Mouse (Mus musculus) left cerebral cortex, adult 9 months (tissue): ENCODE data around the gene Map2k5.

ENCODE experiments used
- DNase-seq, 2 experiments: peaks; one replicate each; pipeline ENCODE4 v3.0.0; 2022; ENCODE audit warnings: low spot score in 2 of 2

Gene Map2k5

GRCm38 (mm10) chr9:63341761-63342160 lies 35.9 kb downstream of the Map2k5 start:
- DNase-seq: no peak

GRCm38 (mm10) chr9:63339256-63339655 lies 38.4 kb downstream of the Map2k5 start:
- no peak for DNase-seq

- DNase-seq: no peak
Observed at GRCm38 (mm10) chr9:63338716-63339115, 39.0 kb downstream of the Map2k5 start.

GRCm38 (mm10) chr9:63335816-63336215 lies 41.9 kb downstream of the Map2k5 start:
- DNase-seq: no peak

- DNase-seq: no peak
Observed at GRCm38 (mm10) chr9:63333074-63333473, 44.6 kb downstream of the Map2k5 start.

- DNase-seq: no peak
Observed at GRCm38 (mm10) chr9:63331246-63331645, 46.5 kb downstream of the Map2k5 start.

GRCm38 (mm10) chr9:63328958-63329685 lies 48.6 kb downstream of the Map2k5 start:
- DNase-seq: no peak

- no peak for DNase-seq
Observed at GRCm38 (mm10) chr9:63315231-63315630, 62.5 kb downstream of the Map2k5 start.

- DNase-seq: no peak
Observed at GRCm38 (mm10) chr9:63314126-63314525, 63.6 kb downstream of the Map2k5 start.

GRCm38 (mm10) chr9:63309956-63310355 lies 67.7 kb downstream of the Map2k5 start:
- DNase-seq: no peak

GRCm38 (mm10) chr9:63309008-63309407 lies 68.7 kb downstream of the Map2k5 start:
- no peak for DNase-seq

- DNase-seq: no peak
Observed at GRCm38 (mm10) chr9:63308441-63308840, 69.3 kb downstream of the Map2k5 start.

- no peak for DNase-seq
Observed at GRCm38 (mm10) chr9:63302511-63302910, 75.2 kb downstream of the Map2k5 start.

GRCm38 (mm10) chr9:63298656-63299055 lies 79.0 kb downstream of the Map2k5 start:
- DNase-seq: no peak

- peak; percentile 27 to 47 for DNase-seq
Observed at GRCm38 (mm10) chr9:63295551-63295958, 82.1 kb downstream of the Map2k5 start.

GRCm38 (mm10) chr9:63294846-63295245 lies 82.9 kb downstream of the Map2k5 start:
- DNase-seq: no peak

- DNase-seq: no peak
Observed at GRCm38 (mm10) chr9:63293781-63294480, 83.8 kb downstream of the Map2k5 start.

GRCm38 (mm10) chr9:63288676-63289075 lies 89.0 kb downstream of the Map2k5 start:
- no peak for DNase-seq

- no peak for DNase-seq
Observed at GRCm38 (mm10) chr9:63284392-63284791, 93.3 kb downstream of the Map2k5 start.

GRCm38 (mm10) chr9:63281996-63282395 lies 95.7 kb downstream of the Map2k5 start:
- no peak for DNase-seq

GRCm38 (mm10) chr9:63281086-63281485 lies 96.6 kb downstream of the Map2k5 start:
- DNase-seq: no peak

GRCm38 (mm10) chr9:63273781-63274180 lies 103.9 kb downstream of the Map2k5 start:
- no peak for DNase-seq

- DNase-seq: no peak
Observed at GRCm38 (mm10) chr9:63269839-63270238, 107.9 kb downstream of the Map2k5 start.
